Mouse (Mus musculus): ENCODE data around the gene Cyb5r3.

Cyb5r3 gene

DNA sequence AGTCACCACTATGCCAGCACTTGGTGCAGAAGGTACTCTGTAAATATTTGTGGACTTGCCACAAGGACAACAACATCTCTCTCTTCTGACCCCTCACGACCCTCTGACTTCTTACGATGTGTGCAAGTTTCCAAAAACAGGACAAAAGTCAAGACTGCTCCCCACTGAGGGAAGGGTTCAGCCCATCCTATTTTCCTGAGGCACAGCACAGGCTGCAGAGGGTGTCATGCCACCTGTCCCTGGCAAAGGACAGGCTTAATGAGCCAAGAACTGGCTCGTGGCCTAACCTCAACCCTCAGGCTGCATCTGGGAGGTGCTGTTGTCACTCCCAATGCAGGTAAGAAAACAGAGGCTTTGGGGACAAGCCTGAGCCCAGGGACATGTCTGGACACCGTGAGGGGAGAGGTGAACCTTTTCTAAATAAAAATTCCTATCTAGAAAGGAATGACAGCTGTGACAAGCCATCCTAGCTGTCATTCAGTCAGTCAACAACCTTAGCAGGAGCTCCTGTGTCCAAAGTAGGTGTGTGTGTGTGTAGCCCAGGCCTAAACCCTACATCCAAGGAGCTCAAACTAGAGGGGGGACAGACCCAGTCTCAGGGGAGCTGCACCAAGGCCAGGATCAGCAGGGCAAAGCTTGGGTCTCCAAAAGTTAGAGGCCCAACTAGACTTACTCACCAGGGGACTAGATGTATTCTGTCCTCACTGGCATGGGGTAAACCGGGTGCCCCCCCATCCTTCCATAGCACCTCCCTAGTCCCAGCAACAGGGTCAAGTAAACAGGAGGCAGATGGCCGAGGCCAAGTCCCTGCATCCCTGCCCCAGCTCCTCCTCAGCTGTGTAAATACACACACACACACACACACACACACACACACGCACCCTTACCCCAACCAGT lies 3.3 kb downstream of the Cyb5r3 start:
- no peak for DNase-seq

DNA sequence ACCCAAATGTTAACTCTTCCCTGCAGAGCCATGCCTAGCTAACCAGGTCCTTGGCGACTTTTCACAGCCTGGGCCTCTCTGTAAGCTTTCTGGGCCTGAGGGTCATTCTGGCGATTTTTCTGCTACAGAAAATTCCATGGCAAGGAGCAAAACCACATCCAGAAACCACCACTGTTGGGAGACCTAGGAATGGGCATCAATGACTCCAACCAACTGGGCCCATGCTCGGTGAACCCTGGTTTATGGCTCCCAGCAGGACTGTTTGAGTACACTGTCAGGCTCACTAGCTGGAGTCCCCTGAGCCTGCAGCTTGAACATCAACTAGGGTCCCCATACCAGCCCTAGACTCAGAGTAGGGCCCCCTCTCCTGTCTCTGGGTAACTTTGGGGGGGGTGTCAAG lies 4.1 kb downstream of the Cyb5r3 start:
- no peak for DNase-seq

DNA sequence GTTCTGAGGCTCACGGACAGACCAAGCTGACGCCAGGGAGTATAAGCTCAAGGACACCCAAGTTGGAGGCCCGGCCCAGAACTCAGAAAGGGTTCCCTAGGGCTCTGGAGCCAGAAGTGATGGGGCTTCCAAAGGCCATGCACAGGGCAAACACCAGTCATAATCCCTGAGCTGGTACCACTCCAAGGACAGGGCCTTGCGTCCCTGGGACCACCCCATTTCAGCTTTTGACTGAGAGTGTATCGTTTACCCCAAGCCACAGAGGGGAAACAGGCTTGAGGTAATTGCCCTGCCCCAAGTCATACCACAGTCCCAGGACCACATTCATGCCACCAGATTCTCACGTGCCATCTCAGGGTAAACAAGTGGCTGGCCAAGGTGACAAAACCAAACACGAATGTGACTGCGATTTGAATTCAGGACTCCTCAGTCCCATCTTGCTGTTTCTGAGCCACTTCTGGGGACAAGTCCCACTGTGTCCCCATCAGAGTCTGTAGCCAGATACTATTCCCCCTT lies 4.8 kb downstream of the Cyb5r3 start:
- no peak for DNase-seq

DNA sequence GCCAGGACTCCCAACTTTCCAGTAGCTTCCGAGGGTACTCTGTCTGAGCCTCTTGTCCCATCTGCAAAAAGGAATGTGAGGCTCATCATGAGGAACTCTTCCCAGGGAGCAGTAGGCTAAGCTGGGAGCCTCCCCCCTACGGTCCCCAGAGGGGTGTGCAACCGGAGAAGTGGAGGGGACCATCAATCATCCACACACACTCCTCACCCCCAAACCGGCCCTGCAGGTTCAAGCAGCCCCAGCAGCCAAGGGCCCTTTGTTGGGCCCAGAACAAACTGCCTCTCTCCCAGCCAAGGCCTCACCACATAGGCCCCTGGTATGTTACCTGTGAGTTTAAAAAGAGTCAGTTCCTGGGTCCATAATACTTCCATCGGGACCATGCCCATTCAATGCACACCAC lies 5.3 kb downstream of the Cyb5r3 start:
- DNase-seq: no peak

DNA sequence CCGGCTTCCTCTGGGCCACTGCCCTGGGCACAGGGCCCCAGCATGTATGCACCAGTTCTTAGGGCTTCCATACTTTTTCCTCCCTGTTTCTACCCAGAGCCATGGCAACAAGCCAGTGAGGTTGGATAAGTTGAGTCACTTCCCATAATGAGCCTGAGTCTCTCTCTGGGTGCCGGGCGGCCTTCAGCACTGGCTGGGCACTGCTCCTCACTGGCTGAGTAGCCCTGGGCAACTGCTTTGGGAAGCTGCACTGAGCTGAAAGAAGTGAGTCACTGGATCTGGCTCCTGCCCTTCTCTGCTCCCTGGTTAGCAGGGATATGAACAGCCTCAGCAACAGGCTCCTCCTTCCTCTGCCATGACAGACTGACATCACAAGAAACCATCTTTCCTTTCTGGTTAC lies 5.8 kb downstream of the Cyb5r3 start:
- DNase-seq: no peak

DNA sequence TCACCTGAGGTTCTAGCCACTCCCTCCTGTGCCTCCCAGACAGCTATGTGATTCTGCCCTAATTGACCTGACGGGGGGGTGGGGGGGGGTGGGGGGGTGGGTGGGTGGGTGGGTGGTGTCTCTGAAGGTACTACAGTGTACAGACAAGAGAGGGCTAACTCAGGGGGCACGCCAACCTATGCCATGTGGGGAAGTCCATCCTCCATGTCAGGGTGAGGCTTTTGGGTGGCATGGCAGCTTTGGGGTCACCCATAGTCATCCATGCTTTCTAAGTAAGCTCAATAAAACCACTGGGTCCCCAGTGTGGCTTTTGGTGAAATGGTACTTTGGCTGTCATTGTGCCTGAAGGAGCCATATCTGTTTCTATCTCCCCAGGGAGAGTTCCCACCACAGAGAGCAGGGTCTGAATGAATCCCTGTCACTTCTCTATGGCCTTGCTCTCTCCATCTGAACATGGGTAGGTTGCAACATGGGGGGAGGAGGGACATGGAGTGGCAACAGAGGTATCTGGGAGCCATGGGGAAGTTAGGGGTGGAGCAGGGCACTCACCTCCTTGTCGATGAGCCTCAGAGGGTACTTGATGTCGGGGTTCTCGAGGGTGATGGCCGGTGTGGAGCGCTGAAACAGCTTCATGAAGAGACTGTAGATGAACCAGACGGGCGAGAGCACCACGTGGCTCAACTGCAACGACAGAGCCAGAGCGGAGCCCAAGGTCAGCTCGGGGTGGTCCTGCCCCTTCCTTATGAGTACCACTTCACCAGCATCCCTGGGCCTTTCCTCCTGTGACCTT lies 6.7 kb downstream of the Cyb5r3 start:
- no peak for DNase-seq

DNA sequence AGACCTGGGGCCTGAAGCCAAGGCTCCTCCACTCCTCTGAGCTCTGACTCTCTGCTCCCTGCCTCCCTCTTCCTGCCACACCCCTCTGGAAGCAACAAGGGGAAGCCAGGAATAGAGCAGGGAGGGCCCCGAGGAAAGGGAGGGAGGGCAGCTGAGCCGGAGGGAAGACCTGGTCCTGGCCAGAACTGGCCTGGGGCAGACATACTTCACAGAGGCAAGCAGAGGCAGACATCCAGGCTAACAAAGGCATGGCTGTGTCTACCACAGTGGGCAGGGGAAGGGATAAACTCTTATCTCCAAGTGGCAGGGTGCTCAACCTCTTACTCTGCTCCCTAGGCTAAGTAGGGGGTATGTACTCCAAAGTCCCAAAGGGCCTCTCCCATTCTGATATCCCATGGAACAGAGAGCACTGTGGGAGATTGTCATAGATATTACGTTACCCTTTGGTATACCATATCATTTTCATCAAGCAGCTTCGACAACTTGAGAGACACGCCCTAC lies 7.4 kb downstream of the Cyb5r3 start:
- DNase-seq: no peak

DNA sequence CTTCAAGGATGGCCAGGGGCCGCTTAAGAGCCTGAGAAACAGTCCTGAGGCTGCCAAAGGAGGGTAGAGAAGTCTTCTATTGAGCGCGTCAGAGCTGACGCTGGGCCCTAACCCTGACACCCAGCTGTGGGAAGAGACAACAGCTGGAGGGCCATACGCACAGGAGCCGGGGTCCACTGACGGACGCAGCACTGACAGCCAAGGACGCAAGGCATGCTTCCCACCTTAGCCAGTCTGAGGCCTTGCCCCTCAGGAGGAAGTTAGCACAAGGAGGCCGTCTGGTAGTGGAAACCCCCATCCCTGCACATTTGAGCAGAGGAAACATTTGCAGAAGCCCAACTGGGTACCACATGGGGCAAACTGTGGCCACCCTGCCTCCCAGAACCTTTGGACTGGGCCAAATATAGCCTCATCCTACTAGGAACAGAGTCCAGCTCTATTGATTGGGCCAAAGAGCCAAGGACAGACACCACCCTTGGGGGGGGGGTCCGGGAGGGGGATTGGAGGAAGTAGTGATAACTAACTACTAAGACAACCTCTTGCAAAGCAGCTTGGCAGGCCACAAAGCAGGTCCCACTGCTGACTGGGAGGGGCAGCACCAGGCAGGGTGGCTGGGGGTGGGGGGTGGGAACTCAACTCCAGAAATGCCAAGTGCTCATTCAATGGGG lies 9.4 kb downstream of the Cyb5r3 start:
- no peak for DNase-seq

DNA sequence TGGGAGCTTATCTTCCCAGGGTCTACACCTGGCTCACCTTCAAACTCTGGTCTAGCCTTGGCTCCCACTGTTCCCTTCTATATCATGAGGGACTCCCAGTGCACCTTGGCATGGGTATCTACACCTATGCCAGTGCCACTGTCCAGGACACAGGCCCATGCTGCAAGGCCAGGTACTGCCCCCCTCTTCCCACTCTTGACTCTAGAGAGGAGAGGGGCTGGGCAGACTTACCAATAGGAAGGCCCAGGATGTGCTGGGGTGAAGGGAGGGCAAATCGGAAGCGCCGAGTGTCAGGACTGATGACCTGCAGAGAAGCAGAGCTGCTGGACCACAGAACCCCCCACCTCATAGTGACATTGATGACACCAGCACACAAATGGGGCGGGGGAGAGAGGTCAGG lies 10.4 kb downstream of the Cyb5r3 start:
- no peak for DNase-seq

DNA sequence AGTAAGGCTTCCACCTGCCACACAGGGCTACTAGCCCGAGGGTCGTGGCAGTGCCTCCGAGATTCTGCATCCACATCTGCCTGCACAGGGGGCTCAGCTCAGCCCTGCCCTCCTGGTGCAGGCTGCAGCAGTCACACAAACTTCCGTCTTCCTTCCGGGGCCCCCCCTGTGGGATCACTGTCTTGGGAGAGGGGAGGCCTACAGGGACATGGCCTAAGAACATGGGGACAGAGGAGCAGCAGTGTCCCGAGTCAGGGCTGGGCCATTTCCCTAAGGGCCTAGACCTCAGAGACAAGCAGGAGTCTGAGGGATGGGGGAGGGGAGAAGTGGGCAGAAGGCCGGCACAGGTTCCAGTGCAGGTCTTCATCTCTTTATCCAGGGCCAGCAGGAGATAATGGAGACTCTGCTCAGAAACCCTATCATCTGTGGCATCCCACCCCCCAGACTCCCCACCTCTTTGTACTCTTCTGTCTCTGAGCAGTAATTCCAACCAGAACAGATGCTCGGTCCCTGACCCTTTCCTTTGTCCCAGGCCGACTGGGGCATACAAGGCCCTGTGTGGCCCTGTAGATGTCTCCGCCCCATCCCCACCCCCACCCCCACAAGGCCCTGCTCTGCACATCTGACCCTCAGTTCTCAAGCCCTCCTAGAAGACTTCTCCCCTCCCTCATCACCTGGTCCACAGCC lies 11.2 kb downstream of the Cyb5r3 start:
- DNase-seq: no peak

DNA sequence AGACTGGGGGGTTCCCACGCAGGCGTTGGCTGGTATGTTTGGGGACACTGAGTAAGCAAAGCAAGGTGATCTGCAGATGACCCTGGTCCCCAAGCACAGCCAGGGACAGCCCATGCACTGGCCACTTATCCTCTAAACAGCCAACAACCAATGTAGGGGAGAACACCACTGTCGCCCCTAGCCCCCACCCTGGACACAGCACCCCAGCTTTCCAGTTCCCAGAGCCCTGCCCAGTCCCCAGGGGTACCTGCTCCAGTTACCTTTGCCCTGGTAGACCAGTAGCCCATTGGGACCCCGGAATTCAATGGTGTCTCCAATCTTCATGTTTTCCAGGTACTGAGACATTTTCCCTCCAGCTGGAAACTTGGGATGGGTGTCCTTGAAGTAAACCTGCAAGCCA lies 11.8 kb downstream of the Cyb5r3 start:
- no peak for DNase-seq

DNA sequence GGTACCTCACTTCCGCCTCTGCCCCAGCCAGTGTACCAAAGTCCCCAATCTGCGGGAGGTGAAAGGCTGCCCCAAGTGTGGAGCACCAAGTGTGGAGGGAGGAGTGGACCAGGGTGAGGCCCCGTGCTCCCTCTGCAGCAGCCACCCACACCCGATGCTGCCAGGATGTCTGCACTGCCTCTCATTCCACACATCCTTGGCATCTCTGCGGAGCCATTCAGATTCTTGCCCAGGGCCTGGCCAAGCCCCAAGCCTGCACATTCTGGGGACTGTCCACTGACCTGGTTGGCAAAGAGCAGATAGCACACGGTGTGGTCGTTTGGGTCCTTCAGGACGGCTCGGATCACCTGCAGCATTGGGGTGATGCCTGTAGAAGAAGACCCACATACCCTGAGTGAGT lies 12.6 kb downstream of the Cyb5r3 start:
- DNase-seq: no peak

DNA sequence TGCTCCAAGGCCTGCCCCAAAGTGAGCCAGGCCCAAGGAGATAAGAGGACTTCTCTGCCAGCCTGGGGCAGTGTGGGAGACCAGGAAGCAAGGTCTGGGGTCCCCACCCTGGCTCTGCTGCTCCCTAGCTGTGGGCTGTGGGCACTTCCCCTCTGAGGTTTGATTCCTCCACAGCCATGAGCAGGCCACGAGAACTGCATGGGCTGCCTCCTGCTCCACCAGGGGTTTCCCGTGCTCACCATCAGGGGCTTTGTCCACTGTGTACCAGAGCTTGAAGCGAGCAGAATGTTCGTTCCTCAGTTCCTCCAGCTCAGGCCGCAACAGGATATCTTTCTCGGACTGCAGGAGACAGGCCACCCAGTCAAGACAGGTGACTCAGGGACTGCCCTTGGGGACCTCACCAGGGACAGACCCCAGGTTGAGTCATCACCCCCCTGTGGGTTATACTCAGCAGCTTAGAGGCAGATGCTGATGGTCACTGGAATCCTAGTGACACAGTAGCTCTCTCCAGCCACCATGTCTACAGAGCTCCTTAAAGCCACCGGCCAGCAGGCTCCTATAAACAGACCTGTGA lies 13.7 kb downstream of the Cyb5r3 start:
- DNase-seq: no peak

DNA sequence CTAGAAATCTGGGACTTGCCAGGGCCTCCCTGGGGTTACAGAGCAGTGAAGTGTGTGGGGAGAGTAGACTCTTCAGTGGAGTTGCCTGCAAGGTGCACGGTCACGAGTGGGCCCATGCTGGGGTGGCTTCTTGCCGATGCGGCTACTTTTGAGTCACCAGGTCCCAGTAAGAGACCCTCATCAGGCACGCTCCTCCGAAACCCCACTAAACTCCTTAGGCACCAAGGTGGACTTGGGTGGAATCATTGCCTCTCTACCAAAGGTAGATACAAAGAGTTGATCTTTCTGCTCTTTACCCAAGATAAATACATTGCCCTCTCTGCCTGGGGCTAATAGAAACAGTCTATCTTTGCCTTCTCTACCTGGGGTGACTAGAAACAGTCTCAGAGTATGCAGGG lies 14.7 kb downstream of the Cyb5r3 start:
- DNase-seq: no peak

DNA sequence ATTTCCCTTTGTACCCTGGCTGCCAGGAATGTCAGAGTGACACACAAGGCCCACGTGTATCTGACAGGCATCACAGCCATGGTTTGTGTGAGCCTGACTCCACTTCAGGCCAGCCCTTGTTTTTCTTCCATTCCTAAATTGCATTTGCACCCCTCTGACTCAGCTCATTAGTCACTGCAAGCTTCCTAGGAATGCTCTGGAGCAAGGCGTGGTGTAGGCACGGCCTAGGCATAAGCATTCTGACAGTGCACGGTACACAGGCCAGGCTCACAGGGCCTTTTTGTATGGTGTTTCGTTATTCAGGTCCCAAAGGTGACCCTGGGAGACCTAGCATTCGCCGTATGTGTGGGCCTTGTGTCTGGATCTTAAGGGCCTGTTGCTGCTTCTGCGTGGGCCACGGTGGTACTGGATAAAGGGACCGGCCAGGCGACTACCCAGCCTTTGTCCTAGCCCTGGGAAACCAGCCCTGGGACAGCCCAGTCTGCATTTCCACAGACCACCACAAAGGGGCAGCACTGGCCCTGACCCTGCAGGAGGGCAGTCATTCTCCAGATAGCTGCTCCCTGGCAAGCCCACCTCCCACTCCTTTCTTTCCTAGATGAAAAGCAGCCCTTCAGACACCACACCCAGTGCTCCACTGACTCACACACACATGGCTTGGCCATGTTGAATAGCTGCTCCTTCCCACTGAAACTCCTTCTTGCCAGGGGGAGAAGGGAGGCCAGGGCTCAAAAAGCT lies 15.3 kb downstream of the Cyb5r3 start:
- DNase-seq: peak; percentile 30

DNA sequence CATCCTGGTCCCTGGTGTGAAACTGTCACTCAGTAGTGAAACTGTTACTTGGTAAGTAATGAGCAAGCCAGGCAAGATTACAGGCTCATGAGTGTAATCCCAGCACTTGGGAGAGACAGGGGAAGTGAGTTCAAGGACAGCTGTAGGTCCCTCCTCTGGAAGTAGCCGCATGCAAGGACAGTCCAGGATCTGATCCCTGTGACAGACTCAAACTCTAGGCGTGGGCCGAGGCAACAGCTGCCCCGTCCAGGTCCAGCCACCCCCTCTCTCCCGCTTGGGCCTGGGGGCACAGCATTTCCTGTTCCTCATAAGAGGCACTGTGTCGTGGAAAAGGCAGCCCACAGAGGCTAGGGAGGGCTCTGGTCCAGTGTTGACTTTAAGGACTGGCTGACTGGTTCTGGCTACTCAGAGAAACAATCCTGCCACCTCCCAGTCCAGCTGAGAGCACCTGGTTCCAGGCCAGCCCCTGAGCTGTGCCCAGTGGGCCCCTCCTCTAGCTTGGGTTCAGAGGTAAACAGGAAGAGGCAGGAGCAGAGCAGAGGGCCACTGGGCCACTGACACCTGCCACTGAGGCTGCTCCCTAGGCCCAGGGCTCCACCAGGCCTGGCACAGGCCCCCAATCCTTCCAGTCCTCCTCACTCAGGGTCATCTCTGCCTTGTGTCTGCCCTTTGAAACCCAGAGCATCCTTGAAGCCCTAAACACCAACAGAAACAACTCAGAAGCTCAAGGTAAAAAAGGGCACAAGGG lies 16.5 kb downstream of the Cyb5r3 start:
- no peak for DNase-seq

DNA sequence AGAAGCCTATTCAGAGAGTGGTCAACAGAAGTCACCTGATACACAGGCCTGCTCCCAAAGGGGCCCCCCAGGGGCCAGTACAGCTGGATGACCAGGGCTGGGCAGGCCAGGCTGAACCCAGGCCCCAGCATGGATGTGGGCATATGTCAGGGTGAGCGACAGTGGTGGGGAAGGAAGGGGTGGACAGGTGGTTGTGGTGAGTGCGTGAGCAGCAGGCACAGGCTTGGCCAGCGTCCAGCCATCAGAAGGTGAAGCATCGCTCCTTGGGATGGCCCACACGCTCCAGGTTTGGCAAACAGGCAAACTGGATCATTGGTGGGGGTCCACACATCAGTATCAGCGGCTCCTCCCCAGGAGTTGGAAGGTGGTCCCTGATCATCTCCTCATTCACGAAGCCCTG lies 18.1 kb downstream of the Cyb5r3 start:
- DNase-seq: no peak

DNA sequence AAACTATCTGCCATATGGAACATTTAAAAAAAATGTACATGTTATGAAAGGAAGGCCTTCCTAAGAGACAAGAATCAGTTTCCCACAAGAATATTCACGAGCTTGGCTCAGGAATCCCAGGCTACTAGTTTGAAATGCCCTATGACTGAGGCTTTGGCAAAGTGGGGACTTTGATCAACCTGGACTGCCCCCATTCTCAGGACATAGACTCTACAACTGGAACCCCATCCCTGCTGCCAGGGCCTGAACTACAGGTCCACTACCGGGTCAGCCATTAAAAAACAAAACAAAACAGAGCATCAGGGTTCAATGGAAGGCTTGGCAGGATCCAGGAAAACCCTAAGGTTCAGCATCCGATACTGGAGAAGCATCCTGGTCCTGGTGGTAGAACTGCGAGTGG lies 21.7 kb downstream of the Cyb5r3 start:
- no peak for DNase-seq

DNA sequence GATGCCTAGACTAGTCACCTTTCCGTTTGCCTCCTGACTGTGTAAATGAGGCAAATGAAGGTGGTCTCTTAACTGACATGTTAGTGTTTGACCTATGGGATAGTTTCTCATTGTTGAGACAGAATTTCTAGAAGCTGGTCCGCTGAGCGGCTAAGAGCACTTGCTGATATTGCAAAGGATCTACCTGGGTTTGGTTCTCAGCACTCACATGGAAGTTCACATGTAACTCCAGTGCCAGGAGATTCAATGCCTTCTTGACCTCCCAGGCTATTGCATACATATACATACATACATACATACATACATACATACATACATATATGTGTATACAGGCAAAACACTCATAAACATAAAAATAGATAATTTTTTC lies 22.3 kb downstream of the Cyb5r3 start:
- DNase-seq: no peak

DNA sequence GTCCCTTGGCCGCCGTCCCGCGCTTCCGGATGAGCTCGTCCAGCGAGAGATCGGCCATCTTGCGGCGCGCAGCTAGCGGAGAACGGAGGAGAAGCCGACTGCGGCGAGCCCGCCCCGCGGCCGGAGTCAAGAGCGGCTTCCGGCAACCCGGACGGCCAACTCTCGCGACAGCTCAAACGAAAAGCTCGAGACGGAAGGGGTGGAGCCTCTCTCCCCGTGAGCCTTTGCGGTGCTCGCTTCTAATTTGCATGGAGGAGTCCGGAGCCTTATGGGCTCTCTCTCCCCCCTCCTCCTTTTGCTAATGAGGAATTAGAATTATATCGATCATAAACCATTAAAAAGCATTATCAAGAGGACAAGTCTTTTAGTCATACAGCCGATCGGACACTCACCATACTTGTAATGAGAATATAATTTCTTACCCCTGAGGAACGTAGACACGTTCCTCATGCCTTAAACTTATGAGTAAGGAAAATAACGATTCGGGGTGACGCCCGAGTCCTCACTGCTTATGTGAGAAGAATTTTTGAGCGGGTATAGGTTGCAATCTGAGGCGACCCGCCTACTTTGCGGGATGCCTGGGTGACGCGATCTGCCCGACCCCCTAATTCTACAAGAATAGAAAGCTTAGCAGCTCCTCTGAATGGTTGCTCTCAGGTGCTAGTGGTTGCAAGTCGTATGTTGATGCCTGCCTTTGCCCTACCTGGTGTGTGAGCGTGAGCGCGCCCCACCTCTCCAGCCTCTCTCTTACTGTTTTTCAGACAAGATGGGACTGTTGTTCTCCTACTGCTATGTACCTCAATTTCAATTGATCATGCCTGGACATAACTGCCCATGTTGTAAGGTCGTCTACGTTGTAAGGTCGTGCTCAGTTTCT lies 23.0 kb downstream of the Cyb5r3 start, which contains the start of gene Poldip3:
Gene Poldip3, minus strand, starts transcription at position 189 of the 877 bp plus-strand sequence.
- DNase-seq: peak; percentile 97

All from right cerebral cortex, postnatal 25 days (tissue).